Mouse (Mus musculus) megakaryocyte, embryonic 14.5 days (primary cell): ENCODE data around the gene Hps6.

Source experiments
- FLI1 ChIP-seq: IDR thresholded peaks from 2 replicates; pipeline ENCODE4 v1.6.1; 2012; ENCODE audit warnings: low read length, inconsistent platforms, mixed read lengths
- GATA1 ChIP-seq: IDR thresholded peaks from 3 replicates; pipeline ENCODE4 v1.6.1; 2012; ENCODE audit warnings: mixed read lengths, low read length, inconsistent platforms, borderline replicate concordance

DNA sequence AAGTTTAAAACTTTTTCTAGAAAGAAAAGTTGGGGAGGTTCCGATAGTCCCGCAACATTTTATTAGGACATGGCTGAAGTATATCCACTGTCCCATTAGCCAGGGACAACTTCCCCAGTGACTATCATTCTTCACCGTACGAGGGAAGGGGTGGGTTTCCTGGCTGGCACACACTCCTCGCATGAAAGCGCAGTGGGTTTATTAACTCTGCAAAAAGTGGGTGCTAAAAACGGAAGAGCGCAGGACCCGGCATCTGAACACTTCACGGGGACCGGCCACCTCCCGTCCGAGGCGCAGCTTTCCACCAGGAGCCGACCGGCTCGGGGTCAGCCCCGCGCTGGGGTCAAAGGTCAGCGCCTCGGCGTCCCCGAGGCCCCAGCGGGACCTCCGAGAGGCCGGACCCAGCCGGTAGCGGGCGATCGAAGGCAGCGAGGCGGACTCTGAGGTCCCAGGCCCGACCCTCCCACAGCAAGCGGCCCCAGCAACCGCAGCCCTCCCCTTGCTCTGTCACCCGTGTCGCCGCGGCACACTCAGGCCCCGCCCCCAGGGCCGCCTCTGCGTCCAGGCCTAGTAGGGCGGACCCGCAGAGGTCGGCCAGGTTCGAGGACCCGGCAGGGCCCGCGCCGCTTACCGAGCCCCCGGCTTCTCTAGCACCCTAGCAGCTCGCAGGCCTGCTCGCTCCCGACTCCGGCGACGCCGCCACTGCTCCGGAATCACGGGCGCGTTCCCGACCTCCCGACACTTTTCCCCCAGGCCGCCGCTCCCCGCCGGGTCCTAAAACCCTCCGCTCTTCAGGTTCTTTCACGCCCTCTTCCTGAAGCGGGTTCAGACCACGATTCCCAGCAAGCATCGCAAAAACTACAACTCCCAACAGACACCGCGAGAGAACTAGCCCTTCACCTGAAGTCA is 5.3 kb upstream of the Hps6 start, which contains the start of gene Armh3:
- TF ChIP-seq GATA1: no peak
- no peak for TF ChIP-seq FLI1
